ENCODE assay signal across 13 mouse cellular contexts in the genomic region with DNA sequence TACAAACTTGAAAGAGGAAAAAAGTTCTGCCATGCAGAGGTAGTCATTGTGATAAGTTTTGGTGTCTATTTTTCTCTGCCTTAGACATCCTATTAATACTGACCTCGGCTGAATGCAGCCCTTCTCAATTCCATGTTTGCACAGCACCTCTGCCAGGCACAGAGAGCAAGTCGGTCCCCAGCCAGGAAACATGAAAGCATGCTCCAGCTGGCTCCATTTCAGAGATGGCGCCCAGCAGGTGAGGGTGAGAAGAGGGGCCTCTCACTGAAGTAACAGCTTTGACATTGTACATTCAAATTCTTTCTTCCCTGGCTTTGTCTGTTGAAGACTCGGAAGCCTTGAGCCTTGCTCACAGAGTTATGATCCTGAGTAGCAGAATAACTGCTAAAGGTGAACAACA.
A peak's percentile ranks its signal among the peaks of the same experiment; 100 is the strongest.
DNase-seq lines count a peak whose midpoint lies in the region; ATAC-seq and TF ChIP-seq lines count a peak whose summit lies in the region.
"Had no signal": no experiment of that assay in that cellular context is flagged by ENCODE, and none has a peak within 500 bp of the region (broad histone marks: within the 10 kb centered on the region; RNA-seq: fewer than 3 reads in every experiment).

No protein-coding gene starts in this region.

- no peak for ATAC-seq in lung, postnatal 0 days

- DNase-seq in heart, adult 2 months = peak; percentile 31 to 32
- DNase-seq in heart, embryonic 10.5 days (ENCODE audit: low spot score) = no peak
- DNase-seq in lung, postnatal 10 days = peak; percentile 22
- DNase-seq in lung, postnatal 0 days (ENCODE audit: low spot score) = no peak
- DNase-seq in cerebellum, postnatal 10 days = peak; percentile 85 to 90
- no peak for DNase-seq in right cerebral cortex, postnatal 25 days
- DNase-seq in midbrain, embryonic 10.5 days (ENCODE audit: low spot score) = no peak
- DNase-seq: kidney, adult 11 months; layer of hippocampus, postnatal 36 days; midbrain, embryonic 14.5 days; right cerebral cortex, postnatal 4 days had no signal

- intact Hi-C loops in heart, adult 2 months (cut with DNase I) = no loop called here

- no peak for TF ChIP-seq EP300 in heart, adult 2 months (IDR thresholded peaks at IDR 0.05; ENCODE audit: insufficient read depth, low read depth, low read length)
- no peak for TF ChIP-seq EP300 in lung, postnatal 0 days (IDR thresholded peaks at IDR 0.05)

- no peaks in the 10 kb centered on the region for H3K36me3 ChIP-seq in heart, adult 2 months (ENCODE audit: control insufficient read depth, insufficient read depth, low read length)
- 0 out of 2 replicates have a peak, but pooled peaks cover 4% of the 10 kb centered on the region for H3K36me3 ChIP-seq in heart, embryonic 10.5 days
- H3K36me3 ChIP-seq in lung, postnatal 0 days (ENCODE audit: insufficient read depth, low read length) = no peaks in the 10 kb centered on the region
- H3K36me3 ChIP-seq in midbrain, embryonic 10.5 days = no peaks in the 10 kb centered on the region

- H3K27me3 ChIP-seq in heart, adult 2 months (ENCODE audit: control insufficient read depth, insufficient read depth, low read length) = no peaks in the 10 kb centered on the region
- H3K27me3 ChIP-seq in heart, embryonic 10.5 days (ENCODE audit: insufficient read depth, poor library complexity, severe bottlenecking) = no peaks in the 10 kb centered on the region
- H3K27me3 ChIP-seq in lung, postnatal 0 days (replicated peaks; ENCODE audit: insufficient read depth, low read length) = no peaks in the 10 kb centered on the region
- H3K27me3 ChIP-seq in midbrain, embryonic 10.5 days (ENCODE audit: low read depth, poor library complexity, severe bottlenecking) = no peaks in the 10 kb centered on the region
- H3K27me3 ChIP-seq: CH12.LX; hindbrain, embryonic 13.5 days had no signal

- no peak overlapping the region for H3K4me2 ChIP-seq in lung, postnatal 0 days (replicated peaks; ENCODE audit: low read depth, low read length)
- H3K4me2 ChIP-seq: hindbrain, embryonic 13.5 days had no signal

- no peak for TF ChIP-seq POLR2A in heart, adult 2 months (IDR thresholded peaks at IDR 0.05; ENCODE audit: insufficient read depth, low read depth, low read length)

- peaks cover 5% of the 10 kb centered on the region for H3K4me1 ChIP-seq in heart, adult 2 months (ENCODE audit: control insufficient read depth, insufficient read depth, low read length)
- H3K4me1 ChIP-seq in heart, embryonic 10.5 days = peaks cover 23% of the 10 kb centered on the region
- peaks cover 7% of the 10 kb centered on the region; the same call in 1 of the 2 replicates for H3K4me1 ChIP-seq in lung, postnatal 0 days (ENCODE audit: insufficient read depth, low read depth, low read length)
- peaks cover 16% of the 10 kb centered on the region for H3K4me1 ChIP-seq in midbrain, embryonic 10.5 days

- WGBS in heart, adult 2 months = 37% methylated on average over 4 of the region's 4 CpGs
- 77% methylated on average over 4 of the region's 4 CpGs for WGBS in heart, embryonic 10.5 days
- WGBS in lung, postnatal 0 days = 45% methylated on average over 4 of the region's 4 CpGs
- 85% methylated on average over 4 of the region's 4 CpGs for WGBS in midbrain, embryonic 10.5 days

- no peaks in the 10 kb centered on the region for H3K79me2 ChIP-seq in heart, adult 2 months (replicated peaks; ENCODE audit: control insufficient read depth, insufficient read depth, low read length)

- H3K27ac ChIP-seq in heart, adult 2 months = no peak overlapping the region
- H3K27ac ChIP-seq in heart, embryonic 10.5 days = no peak overlapping the region
- H3K27ac ChIP-seq in lung, postnatal 0 days (ENCODE audit: low read length) = no peak overlapping the region
- no peak overlapping the region for H3K27ac ChIP-seq in midbrain, embryonic 10.5 days (replicated peaks)
- H3K27ac ChIP-seq: hindbrain, embryonic 13.5 days had no signal

- no peak overlapping the region for H3K9ac ChIP-seq in heart, adult 2 months (ENCODE audit: low read depth, low read length)
- no peak overlapping the region for H3K9ac ChIP-seq in lung, postnatal 0 days (replicated peaks; ENCODE audit: low read depth)
- H3K9ac ChIP-seq: hindbrain, embryonic 13.5 days had no signal

- TF ChIP-seq CTCF in heart, adult 2 months (IDR thresholded peaks at IDR 0.05) = no peak
- TF ChIP-seq CTCF in lung, postnatal 0 days (IDR thresholded peaks at IDR 0.05) = no peak

- H3K9me3 ChIP-seq in heart, embryonic 10.5 days = no peaks in the 10 kb centered on the region
- no peaks in the 10 kb centered on the region for H3K9me3 ChIP-seq in lung, postnatal 0 days (ENCODE audit: low read length)
- no peaks in the 10 kb centered on the region for H3K9me3 ChIP-seq in midbrain, embryonic 10.5 days (replicated peaks)
- H3K9me3 ChIP-seq: hindbrain, embryonic 13.5 days had no signal

- no peak overlapping the region for H3K4me3 ChIP-seq in heart, adult 2 months
- H3K4me3 ChIP-seq in heart, embryonic 10.5 days = no peak overlapping the region
- H3K4me3 ChIP-seq in lung, postnatal 0 days (ENCODE audit: low read depth, low read length) = no peak overlapping the region
- H3K4me3 ChIP-seq in midbrain, embryonic 10.5 days = no peak overlapping the region
- H3K4me3 ChIP-seq: hindbrain, embryonic 13.5 days had no signal

Comparison
In these comparisons a context has a peak if more than half of its experiments do, and no peak if none do; other contexts are left out.
1. DNase-seq: peak in heart, adult 2 months (2 of 2), lung, postnatal 10 days (single experiment) and cerebellum, postnatal 10 days (2 of 2); none in heart, embryonic 10.5 days (single experiment), lung, postnatal 0 days (single experiment), right cerebral cortex, postnatal 25 days (single experiment) and midbrain, embryonic 10.5 days (single experiment).